ENCODE assay signal across 8 mouse cellular contexts in genomic region chr15:84192058-84192791, GRCm38 (mm10). TPM values are rescaled to one million over a fixed set of nuclear protein-coding genes. Genes with fewer than 3 reads are reported as not detected.
A peak's percentile ranks its signal among the peaks of the same experiment; 100 is the strongest.
DNase-seq lines count a peak whose midpoint lies in the region; ATAC-seq and TF ChIP-seq lines count a peak whose summit lies in the region.

TSS of gene Samm50 (plus strand) at chr15:84192241.

- DNase-seq in Patski (ENCODE audit: low read depth, low spot score), result peak; percentile 53
- peak; percentile 91 to 93 for DNase-seq in cerebellum, postnatal 14 days
- peak; percentile 90 for DNase-seq in frontal cortex, postnatal 14 days (ENCODE audit: low spot score in 2 of 2)
- DNase-seq in layer of hippocampus, postnatal 25 days (ENCODE audit: extremely low spot score in 1 of 2, low spot score in 1 of 2), result peak; percentile 75 to 78
- DNase-seq in lung, postnatal 25 days (ENCODE audit: low spot score), result peak; percentile 94
- peak; percentile 95 for DNase-seq in retina, embryonic 14.5 days (ENCODE audit: low spot score)
- peak; percentile 89 for DNase-seq in thymus, postnatal 4 days

- peaks cover 26% of the 10 kb centered on the region for H3K4me1 ChIP-seq in hindbrain, embryonic 13.5 days (replicated peaks)

- peak within 1 kb of the TSS; percentile 82 for H3K4me2 ChIP-seq in hindbrain, embryonic 13.5 days

- peak within 1 kb of the TSS; percentile 91 for H3K27ac ChIP-seq in hindbrain, embryonic 13.5 days

- ATAC-seq in Patski, result peak; percentile 98
- peak; percentile 97 for ATAC-seq in hindbrain, embryonic 13.5 days (ENCODE audit: low FRiP score)

- CTCF ChIA-PET in Patski (lab: Charles Lee), result interaction anchor here (1.0 to 1.4 kb wide), 4 partner anchors 20 to 335 kb away, joined by 3 to 5 read pairs (median 3); no protein-coding TSS in a partner anchor

- H3K27me3 ChIP-seq in Patski, result no peaks in the 10 kb centered on the region
- no peaks in the 10 kb centered on the region for H3K27me3 ChIP-seq in hindbrain, embryonic 13.5 days

- TF ChIP-seq CTCF in Patski (IDR thresholded peaks at IDR 0.05), result no peak

- no peaks in the 10 kb centered on the region for H3K9me3 ChIP-seq in hindbrain, embryonic 13.5 days

- H3K9ac ChIP-seq in hindbrain, embryonic 13.5 days, result peak within 1 kb of the TSS; percentile 84

- POLR2A ChIA-PET in Patski (lab: Charles Lee), result interaction anchor here (0.6 to 1.8 kb wide), 2 partner anchors 25 to 181 kb away, joined by 3 to 5 read pairs; no protein-coding TSS in a partner anchor

- 4% methylated on average over 48 of the region's 48 CpGs for WGBS in hindbrain, embryonic 13.5 days

- H3K36me3 ChIP-seq in hindbrain, embryonic 13.5 days, result peaks cover 21% of the 10 kb centered on the region

- in situ Hi-C loops in Patski (cut with MboI; ENCODE audit: low pct_unique_long_range_greater_than_20kb), result no loop called here

- H3K4me3 ChIP-seq in hindbrain, embryonic 13.5 days, result peak within 1 kb of the TSS; percentile 86

RNA-seq across cellular contexts. Expression of gene Samm50, which starts in this region (rescaled TPM):
- 151 TPM for polyA plus RNA-seq in Patski (2021)
- polyA plus RNA-seq in hindbrain, embryonic 13.5 days (2015; fragmentation: Nextera tagmentation; extraction: Ambion mirVana), result 77.1 and 77.2 TPM in 2 replicates
- 10 to 100 TPM; 90.3 to 92.3 TPM for total RNA-seq in layer of hippocampus, postnatal 25 days (2021)

Comparison
In these comparisons a context has a peak if more than half of its experiments do, and no peak if none do; other contexts are left out.
1. Peak in every context shown above with its lines: DNase-seq, ATAC-seq, H3K4me3 ChIP-seq and H3K27ac ChIP-seq.